Mouse (Mus musculus): ENCODE measurements around the gene Npas1. TPM values are rescaled to one million over a fixed set of nuclear protein-coding genes. Genes with fewer than 3 reads are reported as not detected.

The Npas1 gene
- total and polyA plus RNA-seq, 3 experiments, result 0.08 to 1.3 TPM; not detected in 1

DNA sequence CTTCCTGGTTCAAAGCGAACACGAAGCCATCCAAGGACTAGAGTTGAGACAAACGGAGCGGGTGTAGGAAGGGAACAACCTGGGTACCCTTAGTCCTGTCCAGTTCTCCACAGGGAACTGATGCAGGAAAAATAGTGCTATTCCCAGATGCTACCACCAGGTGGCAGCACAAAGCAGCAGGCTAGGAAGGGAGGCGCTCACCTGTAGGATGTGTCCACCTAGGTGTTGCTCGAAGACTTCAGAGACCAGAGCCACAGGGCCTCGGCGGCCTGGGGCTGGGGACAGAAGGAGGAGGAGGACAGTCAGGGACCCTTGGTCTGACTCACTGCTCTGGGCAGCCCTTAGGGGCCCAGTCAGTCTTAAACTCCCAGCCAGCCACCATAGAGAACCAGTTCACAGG lies 12.4 kb downstream of the Npas1 start (continued):
- TF ChIP-seq SMC3 (IDR thresholded peaks at IDR 0.05; ENCODE audit: low read depth, low read length) (peak; percentile 77), CHD1 (IDR thresholded peaks at IDR 0.05; ENCODE audit: low read depth, low read length) (no peak), CTCF (IDR thresholded peaks at IDR 0.05 in 2 of 3, conservative IDR thresholded peaks at IDR 0.05 in 1 of 3; ENCODE audit: control insufficient read depth in 1 of 3, insufficient read depth in 1 of 3, low read depth in 2 of 3, low read length in 3 of 3, poor library complexity in 1 of 3, severe bottlenecking in 1 of 3) (peak; percentile 87 to 93 (median 90)), POLR2AphosphoS5 (IDR thresholded peaks at IDR 0.05; ENCODE audit: borderline replicate concordance, low read depth, low read length) (no peak), MYB (IDR thresholded peaks at IDR 0.05; ENCODE audit: low read depth, low read length) (no peak), CHD2 (IDR thresholded peaks at IDR 0.05; ENCODE audit: low read length) (no peak), MXI1 (IDR thresholded peaks at IDR 0.05; ENCODE audit: low read depth, low read length) (no peak), NELFE (IDR thresholded peaks at IDR 0.05; ENCODE audit: low read depth, low read length) (no peak), MEF2A (IDR thresholded peaks at IDR 0.05; ENCODE audit: extremely low read depth, insufficient replicate concordance, low read depth, low read length, poor library complexity, severe bottlenecking) (no peak), ELF1 (IDR thresholded peaks at IDR 0.05; ENCODE audit: low read depth, low read length) (no peak), GATA1 (IDR thresholded peaks at IDR 0.05; ENCODE audit: low read depth, low read length) (no peak), KAT2A (conservative IDR thresholded peaks at IDR 0.05; ENCODE audit: low read depth, low read length) (no peak), USF1 (IDR thresholded peaks at IDR 0.05; ENCODE audit: low read depth, low read length) (no peak), UBTF (IDR thresholded peaks at IDR 0.05; ENCODE audit: borderline replicate concordance, insufficient read depth, low read depth, low read length) (no peak), TAL1 (IDR thresholded peaks at IDR 0.05; ENCODE audit: low read length) (no peak)

DNA sequence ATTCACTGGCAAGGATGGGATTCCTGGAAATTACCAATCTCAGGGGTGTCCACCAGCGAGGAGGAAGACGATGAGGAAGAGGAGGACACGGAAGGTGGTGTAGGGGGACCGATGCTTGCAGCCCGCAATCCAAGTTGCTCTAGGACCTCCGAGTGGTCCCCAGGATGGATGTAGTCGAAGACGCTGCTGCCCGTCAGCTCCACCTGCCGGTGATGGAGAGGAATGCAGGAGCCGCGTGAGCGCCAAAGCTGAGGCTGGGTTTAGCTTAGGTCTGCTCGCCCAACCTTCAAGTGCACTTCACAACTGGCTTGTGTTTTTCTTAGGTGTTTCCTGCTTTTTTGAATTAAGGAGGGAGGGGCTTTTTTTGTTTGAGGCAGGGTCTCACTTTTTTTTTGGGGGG lies 14.3 kb downstream of the Npas1 start:
- no peak overlapping the region for H3K4me3 ChIP-seq (ENCODE audit: control insufficient read depth in 1 of 2, insufficient read depth in 1 of 2, low read depth in 2 of 2, low read length in 2 of 2)
- no peaks in the 10 kb centered on the region for H3K4me1 ChIP-seq (ENCODE audit: control insufficient read depth in 1 of 2, insufficient read depth in 2 of 2, low read length in 2 of 2)
- no peaks in the 10 kb centered on the region for H3K27me3 ChIP-seq (ENCODE audit: control insufficient read depth in 1 of 2, insufficient read depth in 2 of 2, low read length in 2 of 2)
- H3K27ac ChIP-seq (ENCODE audit: control insufficient read depth, low read depth, low read length), result no peak overlapping the region
- no peak overlapping the region for H3K9ac ChIP-seq (ENCODE audit: control insufficient read depth, low read depth, low read length, poor library complexity, severe bottlenecking)
- DNase-seq (ENCODE audit: low read depth, low spot score), result peak; percentile 86
- no peaks in the 10 kb centered on the region for H3K36me3 ChIP-seq (ENCODE audit: control insufficient read depth in 1 of 2, insufficient read depth in 2 of 2, low read length in 2 of 2)
- no peaks in the 10 kb centered on the region for H3K9me3 ChIP-seq (replicated peaks; ENCODE audit: insufficient read depth, low read length)
- no peaks in the 10 kb centered on the region for H3K79me2 ChIP-seq (ENCODE audit: control insufficient read depth, insufficient read depth, low read length, poor library complexity)
- no peak for TF ChIP-seq NELFE (IDR thresholded peaks at IDR 0.05; ENCODE audit: low read depth, low read length)
- no peak for TF ChIP-seq CHD2 (IDR thresholded peaks at IDR 0.05; ENCODE audit: low read length)
- no peak for TF ChIP-seq ZNF384 (IDR thresholded peaks at IDR 0.05; ENCODE audit: low read depth, low read length)
- TF ChIP-seq USF2 (IDR thresholded peaks at IDR 0.05; ENCODE audit: borderline replicate concordance in 1 of 2, insufficient read depth in 1 of 2, low read depth in 1 of 2, low read length in 2 of 2), result no peak
- no peak for TF ChIP-seq ZKSCAN1 (IDR thresholded peaks at IDR 0.05; ENCODE audit: low read depth, low read length)
- no peak for TF ChIP-seq CHD1 (IDR thresholded peaks at IDR 0.05; ENCODE audit: low read depth, low read length)
- TF ChIP-seq MEF2A (IDR thresholded peaks at IDR 0.05; ENCODE audit: extremely low read depth, insufficient replicate concordance, low read depth, low read length, poor library complexity, severe bottlenecking), result no peak
- no peak for TF ChIP-seq MAZ (IDR thresholded peaks at IDR 0.05; ENCODE audit: low read depth, low read length)
- TF ChIP-seq JUND (IDR thresholded peaks at IDR 0.05; ENCODE audit: low read depth, low read length), result no peak
- TF ChIP-seq TBP (IDR thresholded peaks at IDR 0.05; ENCODE audit: low read depth, low read length), result no peak
- TF ChIP-seq CTCF (IDR thresholded peaks at IDR 0.05 in 2 of 3, conservative IDR thresholded peaks at IDR 0.05 in 1 of 3; ENCODE audit: control insufficient read depth in 1 of 3, insufficient read depth in 1 of 3, low read depth in 2 of 3, low read length in 3 of 3, poor library complexity in 1 of 3, severe bottlenecking in 1 of 3), result peak; percentile 81 to 97 (median 91)
- no peak for TF ChIP-seq UBTF (IDR thresholded peaks at IDR 0.05; ENCODE audit: borderline replicate concordance, insufficient read depth, low read depth, low read length)
- TF ChIP-seq ZMIZ1 (IDR thresholded peaks at IDR 0.05; ENCODE audit: low read depth, low read length), result no peak
- TF ChIP-seq TCF12 (IDR thresholded peaks at IDR 0.05; ENCODE audit: low read depth, low read length), result no peak; the same call in 1 of the 2 replicates
- TF ChIP-seq RAD21 (IDR thresholded peaks at IDR 0.05; ENCODE audit: low read depth, low read length), result peak; percentile 55
- TF ChIP-seq TAL1 (IDR thresholded peaks at IDR 0.05; ENCODE audit: low read length), result no peak
- TF ChIP-seq GATA1 (IDR thresholded peaks at IDR 0.05; ENCODE audit: low read depth, low read length), result no peak
- no peak for TF ChIP-seq MAFK (IDR thresholded peaks at IDR 0.05; ENCODE audit: borderline replicate concordance, low read depth, low read length)
- peak; percentile 46; the same call in 1 of the 2 replicates for TF ChIP-seq ZC3H11A (IDR thresholded peaks at IDR 0.05; ENCODE audit: low read depth, low read length)
- no peak for TF ChIP-seq ELF1 (IDR thresholded peaks at IDR 0.05; ENCODE audit: low read depth, low read length)
- TF ChIP-seq NRF1 (IDR thresholded peaks at IDR 0.05; ENCODE audit: insufficient read depth, low read depth, low read length, poor library complexity, severe bottlenecking), result no peak
- no peak for TF ChIP-seq SIN3A (IDR thresholded peaks at IDR 0.05; ENCODE audit: low read length)
- TF ChIP-seq USF1 (IDR thresholded peaks at IDR 0.05; ENCODE audit: low read depth, low read length), result no peak
- TF ChIP-seq EP300 (IDR thresholded peaks at IDR 0.05; ENCODE audit: low read depth in 1 of 2, low read length in 2 of 2), result no peak
- TF ChIP-seq MAX (IDR thresholded peaks at IDR 0.05; ENCODE audit: low read length), result no peak
- TF ChIP-seq RCOR1 (IDR thresholded peaks at IDR 0.05; ENCODE audit: low read depth, low read length), result peak; percentile 89
- peak; percentile 89 for TF ChIP-seq SMC3 (IDR thresholded peaks at IDR 0.05; ENCODE audit: low read depth, low read length)
- no peak for TF ChIP-seq MYC (IDR thresholded peaks at IDR 0.05; ENCODE audit: low read depth, low read length)
- TF ChIP-seq MXI1 (IDR thresholded peaks at IDR 0.05; ENCODE audit: low read depth, low read length), result no peak
